Mouse (Mus musculus) midbrain, embryonic 14.5 days (tissue): ENCODE results near the gene Crtc2. TPM values are rescaled to one million over a fixed set of nuclear protein-coding genes. Genes with fewer than 3 reads are reported as not detected.
A peak's percentile ranks its signal among the peaks of the same experiment; 100 is the strongest.

ENCODE experiments used
- ATAC-seq: fragments of 200-750 bp; cut with Nextera tagmentation; 2 replicates; pipeline ENCODE4 v1.8.0; 2017; ENCODE audit warnings: moderate number of reproducible peaks, moderate library complexity; ENCODE audit not compliant: low FRiP score, low TSS enrichment
- DNase-seq: peaks from one replicate; pipeline ENCODE4 v3.0.0-alpha.2; 2015
- H3K27ac ChIP-seq: fragments of 300-500 bp; sonication (generic); replicated peaks from 2 replicates; pipeline ENCODE4 v1.5.1; 2014; ENCODE audit warnings: mild to moderate bottlenecking, low read depth, low read length, moderate library complexity
- H3K27me3 ChIP-seq: fragments of 300-500 bp; sonication (generic); 2 replicates; pipeline ENCODE4 v1.6.1; 2014; ENCODE audit warnings: low read length, control low read depth, mixed read lengths; ENCODE audit not compliant: control insufficient read depth, insufficient read depth
- H3K36me3 ChIP-seq: fragments of 300-500 bp; sonication (generic); 2 replicates; pipeline ENCODE4 v1.6.1; 2014; ENCODE audit warnings: low read length, control low read depth; ENCODE audit not compliant: control insufficient read depth, insufficient read depth
- H3K4me1 ChIP-seq: fragments of 300-500 bp; sonication (generic); 2 replicates; pipeline ENCODE4 v1.6.1; 2014; ENCODE audit warnings: mild to moderate bottlenecking, antibody characterized with exemption, low read length, control low read depth; ENCODE audit not compliant: control insufficient read depth, insufficient read depth
- H3K4me2 ChIP-seq: fragments of 300-500 bp; sonication (generic); 2 replicates; pipeline ENCODE4 v1.6.1; 2014; ENCODE audit warnings: mild to moderate bottlenecking, low read length, moderate library complexity
- H3K4me3 ChIP-seq: fragments of 300-500 bp; sonication (generic); replicated peaks from 2 replicates; pipeline ENCODE4 v1.5.1; 2014; ENCODE audit warnings: low read depth, low read length
- H3K9ac ChIP-seq: fragments of 300-500 bp; sonication (generic); replicated peaks from 2 replicates; pipeline ENCODE4 v1.6.1; 2014; ENCODE audit warnings: mild to moderate bottlenecking, low read length, moderate library complexity
- H3K9me3 ChIP-seq: fragments of 300-500 bp; sonication (generic); 2 replicates; pipeline ENCODE4 v1.6.1; 2016; ENCODE audit warnings: low read length, control low read depth, mixed read lengths; ENCODE audit not compliant: control insufficient read depth
- WGBS: fragments of 180-500 bp; shearing (Covaris S2); extraction: QIAGEN DNeasy Blood & Tissue Kit; methylation state at CpG from one replicate; pipeline ENCODE4 v1.1.7; 2014; 5-methylcytosine and 5-hydroxymethylcytosine counted together
- polyA plus RNA-seq: library from polyadenylated mRNA; unstranded; fragments of >200 nt; fragmentation: Nextera tagmentation; extraction: Ambion mirVana; gene quantifications from 2 replicates; pipeline ENCODE4 v1.2.1, GENCODE M21; 2014

The Crtc2 gene
- polyA plus RNA-seq, 1 experiment from 2014 or later: 11.4 TPM

- no peak for DNase-seq
- H3K4me3 ChIP-seq: 0 out of 2 replicates have a peak overlapping the region, but pooled peaks have one; percentile 88
- peaks cover 9% of the 10 kb centered on the region for H3K4me1 ChIP-seq
- H3K27me3 ChIP-seq: no peaks in the 10 kb centered on the region
- peaks cover 35% of the 10 kb centered on the region for H3K36me3 ChIP-seq
- no peak overlapping the region for H3K27ac ChIP-seq
- H3K4me2 ChIP-seq: peak overlapping the region; percentile 93; the same call in 1 of the 2 replicates
- no peak overlapping the region; the same call in 1 of the 2 replicates for H3K9ac ChIP-seq
- WGBS: 91% methylated on average over 20 of the region's 20 CpGs
- H3K9me3 ChIP-seq: no peaks in the 10 kb centered on the region
- ATAC-seq: no peak
These were observed 13.2 kb downstream of the Crtc2 start for GRCm38 (mm10) chr3:90266901-90267775.

GRCm38 (mm10) chr3:90268190-90268589, 14.2 kb downstream of the Crtc2 start:
- no peak overlapping the region for H3K4me2 ChIP-seq
- H3K36me3 ChIP-seq: peaks cover 34% of the 10 kb centered on the region
- no peak overlapping the region for H3K9ac ChIP-seq
- no peak overlapping the region for H3K4me3 ChIP-seq
- no peak overlapping the region for H3K27ac ChIP-seq
- H3K9me3 ChIP-seq: no peaks in the 10 kb centered on the region
- H3K4me1 ChIP-seq: peaks cover 9% of the 10 kb centered on the region
- DNase-seq (no peak), ATAC-seq (no peak)
- WGBS: 97% methylated on average over 11 of the region's 11 CpGs
- no peaks in the 10 kb centered on the region for H3K27me3 ChIP-seq

- WGBS: 89% methylated on average over 16 of the region's 16 CpGs
- H3K4me1 ChIP-seq: peaks cover 9% of the 10 kb centered on the region
These were observed 15.0 kb downstream of the Crtc2 start for GRCm38 (mm10) chr3:90268971-90269370.

GRCm38 (mm10) chr3:90270784-90271183, 16.8 kb downstream of the Crtc2 start:
- WGBS: 95% methylated on average over 8 of the region's 8 CpGs
- ATAC-seq (no peak), DNase-seq (no peak)
- H3K36me3 ChIP-seq: peaks cover 48% of the 10 kb centered on the region
- no peak overlapping the region for H3K9ac ChIP-seq
- peaks cover 9% of the 10 kb centered on the region for H3K4me1 ChIP-seq
- no peaks in the 10 kb centered on the region for H3K9me3 ChIP-seq
- H3K4me2 ChIP-seq: no peak overlapping the region
- H3K4me3 ChIP-seq: no peak overlapping the region
- no peak overlapping the region for H3K27ac ChIP-seq
- no peaks in the 10 kb centered on the region for H3K27me3 ChIP-seq

More at GRCm38 (mm10) chr3:90268971-90269370, 15.0 kb downstream of the Crtc2 start:
- DNase-seq (no peak), ATAC-seq (no peak)
- Histone ChIP-seq H3K4me2 (no peak overlapping the region), H3K36me3 (peaks cover 34% of the 10 kb centered on the region), H3K27ac (no peak overlapping the region), H3K9ac (no peak overlapping the region), H3K4me3 (no peak overlapping the region), H3K27me3 (no peaks in the 10 kb centered on the region), H3K9me3 (no peaks in the 10 kb centered on the region)

GRCm38 (mm10) chr3:90272170-90272569, 18.2 kb downstream of the Crtc2 start:
- DNase-seq (no peak), ATAC-seq (no peak)
- no peaks in the 10 kb centered on the region for H3K9me3 ChIP-seq
- H3K4me3 ChIP-seq: no peak overlapping the region
- H3K27ac ChIP-seq: no peak overlapping the region
- H3K27me3 ChIP-seq: no peaks in the 10 kb centered on the region
- WGBS: 77% methylated on average over 9 of the region's 9 CpGs
- H3K36me3 ChIP-seq: peaks cover 62% of the 10 kb centered on the region
- H3K4me1 ChIP-seq: no peaks in the 10 kb centered on the region
- no peak overlapping the region for H3K4me2 ChIP-seq
- no peak overlapping the region for H3K9ac ChIP-seq

- Histone ChIP-seq H3K4me2 (no peak overlapping the region), H3K4me3 (no peak overlapping the region), H3K27me3 (no peaks in the 10 kb centered on the region), H3K36me3 (peaks cover 75% of the 10 kb centered on the region), H3K4me1 (no peaks in the 10 kb centered on the region), H3K27ac (no peak overlapping the region), H3K9ac (no peak overlapping the region), H3K9me3 (no peaks in the 10 kb centered on the region)
- ATAC-seq (no peak), DNase-seq (no peak)
- 96% methylated on average over 22 of the region's 22 CpGs for WGBS
These were observed 19.9 kb downstream of the Crtc2 start for GRCm38 (mm10) chr3:90273855-90274254.

GRCm38 (mm10) chr3:90275286-90275685, 21.3 kb downstream of the Crtc2 start:
- ATAC-seq (no peak), DNase-seq (no peak)
- 92% methylated on average over 11 of the region's 11 CpGs for WGBS
- Histone ChIP-seq H3K27ac (no peak overlapping the region), H3K4me3 (no peak overlapping the region), H3K4me1 (no peaks in the 10 kb centered on the region), H3K9me3 (no peaks in the 10 kb centered on the region), H3K27me3 (no peaks in the 10 kb centered on the region), H3K4me2 (no peak overlapping the region), H3K9ac (no peak overlapping the region), H3K36me3 (peaks cover 86% of the 10 kb centered on the region)

- no peak for ATAC-seq
- Histone ChIP-seq H3K4me1 (no peaks in the 10 kb centered on the region), H3K36me3 (peaks cover 83% of the 10 kb centered on the region), H3K27ac (no peak overlapping the region), H3K4me3 (no peak overlapping the region), H3K9me3 (no peaks in the 10 kb centered on the region), H3K27me3 (no peaks in the 10 kb centered on the region), H3K9ac (no peak overlapping the region), H3K4me2 (no peak overlapping the region)
- WGBS: 50% methylated on average over 16 of the region's 16 CpGs
- DNase-seq: no peak
These were observed 22.9 kb downstream of the Crtc2 start for GRCm38 (mm10) chr3:90276858-90277257.

- H3K27ac ChIP-seq: no peak overlapping the region
- H3K4me1 ChIP-seq: no peaks in the 10 kb centered on the region
- no peaks in the 10 kb centered on the region for H3K27me3 ChIP-seq
- no peak overlapping the region for H3K9ac ChIP-seq
- H3K4me3 ChIP-seq: no peak overlapping the region
- no peak for ATAC-seq
- H3K36me3 ChIP-seq: peaks cover 75% of the 10 kb centered on the region
- no peak for DNase-seq
- H3K9me3 ChIP-seq: no peaks in the 10 kb centered on the region
- WGBS: 91% methylated on average over 9 of the region's 9 CpGs
- no peak overlapping the region for H3K4me2 ChIP-seq
These were observed 23.8 kb downstream of the Crtc2 start for GRCm38 (mm10) chr3:90277793-90278192.
